Mouse (Mus musculus): ENCODE measurements around the gene Armc2.

DNA sequence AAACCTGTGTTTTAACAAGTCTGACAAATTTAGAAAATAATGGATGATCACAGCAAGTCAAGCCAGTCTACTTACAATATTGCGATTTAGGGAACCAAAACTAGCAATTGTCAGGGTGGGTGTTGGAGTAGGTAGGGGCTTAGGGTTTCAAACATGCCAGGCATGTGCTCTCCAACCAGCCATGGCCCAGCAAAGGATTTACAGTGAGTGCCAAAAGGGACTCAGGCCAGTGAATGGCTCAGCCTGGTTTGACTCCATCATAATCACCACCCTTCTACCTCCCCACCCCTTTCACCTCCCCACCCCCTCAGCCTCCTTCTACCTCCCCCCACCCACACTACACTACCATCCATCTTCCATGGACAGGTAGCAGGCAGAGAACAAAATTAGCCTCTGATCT is 138.6 kb downstream of the Armc2 start:
- TF ChIP-seq POLR2A (IDR thresholded peaks at IDR 0.05; ENCODE audit: insufficient read depth, low read length): no peak
- no peak for TF ChIP-seq EP300 (IDR thresholded peaks at IDR 0.05; ENCODE audit: insufficient read depth, low read depth, low read length)
